Mouse (Mus musculus): ENCODE measurements at regions not wholly inside any gene's neighbourhood (a gene's known extent, or its start where the extent isn't known, plus 50 kb on each side); places are given as distances from the start of the nearest gene placed in this dataset.

- TF ChIP-seq CTCF (conservative IDR thresholded peaks at IDR 0.05; ENCODE audit: insufficient read depth, insufficient read length, low read depth, low read length), result no peak
- no peak for TF ChIP-seq POLR2A (IDR thresholded peaks at IDR 0.05; ENCODE audit: low read depth, low read length)
These were observed 323.7 kb upstream of the Rasgrp1 start for GRCm38 (mm10) chr2:117666528-117666927.

All from kidney, adult 2 months (tissue).